Mouse (Mus musculus) embryonic facial prominence, embryonic 15.5 days (tissue): ENCODE measurements at regions not wholly inside any gene's neighbourhood (a gene's known extent, or its start where the extent isn't known, plus 50 kb on each side); places are given as distances from the start of the nearest gene placed in this dataset.

Source experiments
- ATAC-seq: fragments of 200-750 bp; cut with Nextera tagmentation; 2 replicates; pipeline ENCODE4 v1.8.0; 2017; ENCODE audit warnings: low read depth, moderate TSS enrichment; ENCODE audit not compliant: insufficient number of reproducible peaks, low FRiP score, low TSS enrichment
- H3K27ac ChIP-seq: fragments of 300-500 bp; sonication (generic); replicated peaks from 2 replicates; pipeline ENCODE4 v1.5.1; 2015; ENCODE audit warnings: mild to moderate bottlenecking, inconsistent platforms
- H3K27me3 ChIP-seq: fragments of 300-500 bp; sonication (generic); 2 replicates; pipeline ENCODE4 v1.6.1; 2015; ENCODE audit warnings: inconsistent platforms
- H3K36me3 ChIP-seq: fragments of 300-500 bp; sonication (generic); 2 replicates; pipeline ENCODE4 v1.6.1; 2015; ENCODE audit warnings: mild to moderate bottlenecking, inconsistent platforms
- H3K4me1 ChIP-seq: fragments of 300-500 bp; sonication (generic); 2 replicates; pipeline ENCODE4 v1.6.1; 2015; ENCODE audit warnings: inconsistent platforms
- H3K4me2 ChIP-seq: fragments of 300-500 bp; sonication (generic); replicated peaks from 2 replicates; pipeline ENCODE4 v1.6.1; 2015; ENCODE audit warnings: mild to moderate bottlenecking, inconsistent platforms
- H3K4me3 ChIP-seq: fragments of 300-500 bp; sonication (generic); replicated peaks from 2 replicates; pipeline ENCODE4 v1.5.1; 2015; ENCODE audit warnings: mild to moderate bottlenecking, inconsistent platforms
- H3K9ac ChIP-seq: fragments of 300-500 bp; sonication (generic); 2 replicates; pipeline ENCODE4 v1.6.1; 2015; ENCODE audit warnings: inconsistent platforms
- H3K9me3 ChIP-seq: fragments of 300-500 bp; sonication (generic); replicated peaks from 2 replicates; pipeline ENCODE4 v1.6.1; 2016; ENCODE audit warnings: inconsistent platforms
- WGBS: fragments of 180-500 bp; shearing (Covaris S2); methylation state at CpG from one replicate; pipeline ENCODE4 v1.1.7; 2015; 5-methylcytosine and 5-hydroxymethylcytosine counted together

DNA sequence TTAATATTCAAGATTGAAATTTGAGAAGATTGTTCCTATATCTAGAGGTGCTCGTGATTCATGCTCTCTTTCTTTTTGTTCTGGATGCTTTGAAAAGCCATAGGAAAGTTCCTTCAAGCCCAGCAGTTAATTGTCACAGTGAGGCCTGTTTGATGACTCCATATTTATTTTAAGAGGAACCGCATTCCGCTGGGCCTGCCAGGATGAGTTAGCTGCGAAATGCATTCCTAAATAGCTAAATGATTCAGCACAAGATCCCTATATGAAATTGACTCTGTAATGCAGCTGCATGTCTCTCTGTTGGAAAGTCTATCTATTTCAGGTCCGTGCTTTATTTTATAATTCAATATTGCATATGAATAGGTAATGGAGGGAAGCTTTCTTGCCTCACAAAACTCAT, 511.9 kb upstream of the Adgra3 start:
- Histone ChIP-seq H3K4me2 (no peak overlapping the region), H3K27me3 (no peaks in the 10 kb centered on the region), H3K36me3 (no peaks in the 10 kb centered on the region), H3K27ac (no peak overlapping the region), H3K4me3 (no peak overlapping the region), H3K9ac (no peak overlapping the region), H3K9me3 (no peaks in the 10 kb centered on the region), H3K4me1 (no peaks in the 10 kb centered on the region)
- no peak for ATAC-seq
- 71% methylated on average over 5 of the region's 5 CpGs for WGBS

DNA sequence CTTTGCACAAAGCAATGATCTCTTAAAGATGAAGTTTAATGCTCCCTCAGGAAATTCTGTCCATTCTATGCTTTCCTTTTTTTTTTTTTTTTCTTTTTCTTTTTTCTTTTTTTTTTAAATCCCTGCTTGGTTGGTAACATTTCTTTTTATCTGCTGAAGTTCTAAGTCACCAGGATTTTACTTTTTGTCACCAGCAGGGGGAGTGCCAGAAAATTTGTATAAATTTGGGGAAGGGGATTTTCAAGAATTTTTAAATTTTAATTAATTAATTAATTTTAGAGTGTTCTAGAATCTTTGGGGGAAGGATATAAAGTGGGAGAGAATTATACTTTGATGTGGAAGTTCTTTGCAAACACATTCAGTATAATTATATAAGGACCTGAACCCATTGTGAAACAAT, 492.3 kb upstream of the Adgra3 start:
- Histone ChIP-seq H3K27ac (no peak overlapping the region), H3K9me3 (no peaks in the 10 kb centered on the region), H3K4me3 (no peak overlapping the region), H3K27me3 (no peaks in the 10 kb centered on the region), H3K4me2 (no peak overlapping the region), H3K4me1 (no peaks in the 10 kb centered on the region), H3K36me3 (no peaks in the 10 kb centered on the region), H3K9ac (no peak overlapping the region)
- ATAC-seq: no peak

GRCm38 (mm10) chr5:50512539-50512938, 453.7 kb upstream of the Adgra3 start:
- Histone ChIP-seq H3K4me3 (no peak overlapping the region), H3K9me3 (no peaks in the 10 kb centered on the region)
- ATAC-seq: no peak

DNA sequence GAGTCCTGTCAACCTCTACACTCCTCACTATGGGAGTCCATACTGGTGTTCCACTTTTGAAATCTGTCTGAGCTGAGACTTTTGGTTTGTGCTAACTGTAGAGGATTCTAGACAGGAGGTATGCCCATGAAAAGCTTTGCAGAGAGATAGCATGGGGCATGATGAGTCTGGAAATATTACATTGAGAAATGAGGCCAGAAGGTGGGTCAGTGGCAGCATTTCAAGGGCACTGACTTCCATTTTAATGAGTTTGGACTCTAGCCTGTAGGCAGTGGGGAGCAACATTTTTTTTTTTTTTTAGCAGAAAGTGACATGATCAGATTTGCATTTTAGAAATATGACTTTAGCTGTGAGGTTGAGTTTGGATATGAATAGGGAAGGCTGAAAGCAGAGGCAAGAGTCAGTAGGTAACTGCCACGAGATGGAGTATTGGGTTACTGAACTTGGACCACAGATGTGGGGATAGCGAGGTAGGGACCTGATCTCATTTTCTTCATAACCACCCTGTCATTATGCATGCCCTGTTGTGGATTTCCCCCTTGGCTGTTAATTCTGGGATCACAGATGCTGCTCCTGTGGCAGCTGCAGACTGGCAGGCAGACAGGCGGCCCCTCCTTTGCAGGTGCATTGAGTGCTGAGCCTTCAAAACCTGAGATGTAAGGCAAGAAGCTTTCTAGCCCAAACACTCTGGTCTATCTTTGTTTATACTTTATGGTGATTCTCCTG, 451.1 kb upstream of the Adgra3 start:
- Histone ChIP-seq H3K4me1 (no peaks in the 10 kb centered on the region), H3K27me3 (no peaks in the 10 kb centered on the region), H3K4me2 (no peak overlapping the region), H3K4me3 (no peak overlapping the region), H3K27ac (no peak overlapping the region), H3K9ac (no peak overlapping the region), H3K36me3 (no peaks in the 10 kb centered on the region), H3K9me3 (no peaks in the 10 kb centered on the region)
- WGBS: 59% methylated on average over 3 of the region's 3 CpGs
- no peak for ATAC-seq

More at GRCm38 (mm10) chr5:50512539-50512938, 453.7 kb upstream of the Adgra3 start:
- H3K36me3 ChIP-seq: no peaks in the 10 kb centered on the region
- WGBS: 79% methylated on average over 2 of the region's 2 CpGs
- H3K27ac ChIP-seq: no peak overlapping the region
- no peaks in the 10 kb centered on the region for H3K27me3 ChIP-seq
- H3K9ac ChIP-seq: no peak overlapping the region
- no peak overlapping the region for H3K4me2 ChIP-seq
- no peaks in the 10 kb centered on the region for H3K4me1 ChIP-seq

DNA sequence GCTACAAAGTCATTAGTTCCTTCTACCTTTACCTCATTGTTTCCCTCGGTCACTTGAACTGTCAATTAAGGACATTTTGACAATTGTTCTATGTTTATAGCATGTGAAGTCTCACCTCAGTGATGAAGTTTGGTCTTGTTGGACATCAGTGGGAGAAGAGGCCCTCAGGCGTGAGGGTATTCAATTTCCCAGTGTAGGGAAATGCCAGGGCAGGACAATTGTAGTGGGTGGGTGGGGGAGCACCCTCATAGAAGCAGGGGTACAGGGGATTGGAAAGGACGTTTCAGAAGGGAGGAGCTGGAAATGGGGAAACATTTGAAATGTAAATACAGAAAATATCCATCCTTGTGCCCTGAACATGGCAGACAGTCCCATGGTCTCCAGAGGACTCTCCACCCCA, 431.4 kb upstream of the Adgra3 start:
- no peak overlapping the region for H3K9ac ChIP-seq
- no peak overlapping the region for H3K4me2 ChIP-seq
- no peaks in the 10 kb centered on the region for H3K36me3 ChIP-seq
- H3K27me3 ChIP-seq: no peaks in the 10 kb centered on the region
- 58% methylated on average over 3 of the region's 3 CpGs for WGBS
- no peak overlapping the region for H3K4me3 ChIP-seq
- no peaks in the 10 kb centered on the region for H3K9me3 ChIP-seq
- no peaks in the 10 kb centered on the region for H3K4me1 ChIP-seq
- no peak overlapping the region for H3K27ac ChIP-seq
- ATAC-seq: no peak

DNA sequence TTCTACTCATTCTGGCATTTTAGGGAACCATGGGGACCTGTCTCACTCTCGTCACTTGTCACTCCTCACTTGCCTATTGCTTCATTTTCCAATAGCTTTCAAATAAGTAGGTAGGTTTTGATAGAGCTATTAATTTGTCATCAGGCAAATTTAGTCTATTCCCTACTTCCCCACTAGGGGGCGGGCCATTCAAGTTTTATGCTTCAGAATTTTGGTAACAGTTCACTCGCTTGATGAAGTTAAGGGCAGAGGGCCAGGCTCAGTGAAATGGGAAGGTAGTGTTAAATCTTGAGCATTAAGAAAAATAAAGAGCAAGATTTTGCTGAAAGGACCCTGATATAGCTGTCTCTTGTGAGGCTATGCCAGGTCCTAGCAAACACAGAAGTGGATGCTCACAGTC, 418.2 kb upstream of the Adgra3 start:
- Histone ChIP-seq H3K4me1 (no peaks in the 10 kb centered on the region), H3K36me3 (no peaks in the 10 kb centered on the region), H3K4me3 (no peak overlapping the region), H3K27me3 (no peaks in the 10 kb centered on the region), H3K27ac (no peak overlapping the region), H3K9ac (no peak overlapping the region), H3K9me3 (no peaks in the 10 kb centered on the region), H3K4me2 (no peak overlapping the region)
- WGBS: 7% methylated on average over 3 of the region's 3 CpGs
- no peak for ATAC-seq

DNA sequence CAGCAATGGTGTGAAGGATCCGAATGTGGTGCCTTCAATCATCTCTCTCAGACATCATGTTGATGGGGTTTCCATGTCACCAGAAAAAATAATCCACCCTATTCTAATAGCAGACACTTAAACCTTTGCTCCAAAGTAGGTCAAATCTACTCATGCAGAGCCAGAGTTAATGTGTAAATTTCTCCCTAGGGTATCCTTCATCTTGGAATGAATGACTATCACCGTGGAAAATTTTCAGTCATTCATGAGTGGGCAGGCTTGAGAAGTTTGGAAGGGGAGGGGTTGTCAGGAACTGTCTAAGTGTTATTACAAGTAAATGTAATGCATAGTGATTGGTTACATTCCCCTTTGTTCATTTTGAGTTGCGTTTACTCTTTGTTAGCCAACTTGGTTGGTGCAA, 402.7 kb upstream of the Adgra3 start:
- WGBS: 75% methylated on average over 3 of the region's 3 CpGs
- no peak overlapping the region for H3K9ac ChIP-seq
- no peaks in the 10 kb centered on the region for H3K9me3 ChIP-seq
- ATAC-seq: no peak
- no peak overlapping the region for H3K4me2 ChIP-seq
- no peaks in the 10 kb centered on the region for H3K4me1 ChIP-seq
- H3K4me3 ChIP-seq: no peak overlapping the region
- no peaks in the 10 kb centered on the region for H3K36me3 ChIP-seq
- H3K27me3 ChIP-seq: no peaks in the 10 kb centered on the region
- H3K27ac ChIP-seq: no peak overlapping the region

DNA sequence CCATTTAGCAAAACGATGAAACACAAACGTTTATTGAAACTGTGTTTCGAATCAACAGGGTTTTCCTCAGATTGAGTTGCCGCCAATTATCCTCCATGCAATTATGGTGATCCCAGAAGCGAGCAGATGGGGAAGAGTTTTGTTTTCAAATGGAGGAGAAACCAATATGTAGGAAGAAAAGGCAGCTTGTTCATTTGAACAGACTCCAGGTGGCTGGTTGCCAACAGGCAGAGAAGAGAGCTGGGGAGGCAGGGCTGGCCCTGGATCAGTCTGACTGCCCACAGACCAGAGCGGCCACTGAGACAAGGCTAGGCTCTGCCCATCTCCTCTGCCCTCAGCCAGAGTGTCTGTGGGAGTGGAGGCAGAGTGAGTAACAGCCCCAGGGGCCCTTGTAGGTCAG, 398.8 kb upstream of the Adgra3 start:
- ATAC-seq: peak; percentile 51; the same call in 1 of the 2 replicates
- Histone ChIP-seq H3K4me2 (no peak overlapping the region), H3K36me3 (no peaks in the 10 kb centered on the region), H3K27ac (no peak overlapping the region), H3K4me1 (no peaks in the 10 kb centered on the region), H3K4me3 (no peak overlapping the region), H3K27me3 (no peaks in the 10 kb centered on the region), H3K9me3 (no peaks in the 10 kb centered on the region), H3K9ac (no peak overlapping the region)
- WGBS: 52% methylated on average over 6 of the region's 6 CpGs

DNA sequence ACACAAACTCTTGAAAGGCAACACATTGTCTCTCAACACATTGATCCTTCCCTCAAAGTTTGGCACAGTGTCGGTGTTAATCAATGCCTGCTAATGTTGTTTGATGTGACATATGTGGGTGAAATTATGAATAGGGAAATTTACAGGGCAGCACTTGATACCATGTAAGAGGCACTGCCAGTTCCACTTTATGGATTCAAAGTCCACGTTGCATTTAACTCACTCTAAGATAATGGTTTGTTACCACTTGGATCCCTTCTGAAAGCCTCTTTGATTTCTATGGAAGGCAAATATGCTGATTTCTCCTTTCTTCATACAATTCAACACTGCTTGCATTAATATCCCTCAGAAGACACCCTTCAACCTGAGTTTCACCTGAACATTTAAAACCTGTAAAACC, 395.6 kb upstream of the Adgra3 start:
- Histone ChIP-seq H3K9ac (no peak overlapping the region), H3K9me3 (no peaks in the 10 kb centered on the region)
- 74% methylated on average over 2 of the region's 2 CpGs for WGBS

DNA sequence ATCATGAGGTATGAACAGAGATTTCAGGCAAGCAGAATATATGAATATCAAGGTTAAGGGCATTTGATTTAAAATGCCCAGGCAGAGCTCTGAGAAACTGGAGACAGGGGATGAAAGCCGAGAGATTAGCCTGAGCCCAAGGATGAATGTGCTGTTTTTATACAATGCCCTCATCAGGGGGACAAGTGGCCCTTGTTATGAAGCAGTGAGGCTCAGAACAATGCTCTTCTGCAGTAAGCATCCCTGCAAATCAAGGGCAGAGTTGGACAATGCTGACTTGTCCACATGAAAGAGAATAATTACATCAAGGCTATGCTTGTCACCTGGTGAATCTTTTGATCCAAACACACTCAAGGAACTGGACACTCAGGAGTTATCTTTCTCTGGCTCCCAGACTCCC, 348.1 kb upstream of the Adgra3 start:
- H3K4me2 ChIP-seq: no peak overlapping the region
- 38% methylated on average over 1 of the region's 1 CpGs for WGBS
- H3K36me3 ChIP-seq: no peaks in the 10 kb centered on the region
- no peaks in the 10 kb centered on the region for H3K27me3 ChIP-seq
- no peak overlapping the region for H3K4me3 ChIP-seq
- H3K9me3 ChIP-seq: no peaks in the 10 kb centered on the region
- H3K9ac ChIP-seq: no peak overlapping the region
- no peaks in the 10 kb centered on the region for H3K4me1 ChIP-seq
- no peak overlapping the region for H3K27ac ChIP-seq
- no peak for ATAC-seq

More for the DNA sequence above, 395.6 kb upstream of the Adgra3 start:
- no peak for ATAC-seq
- Histone ChIP-seq H3K27ac (no peak overlapping the region), H3K27me3 (no peaks in the 10 kb centered on the region), H3K4me2 (no peak overlapping the region), H3K4me1 (no peaks in the 10 kb centered on the region), H3K4me3 (no peak overlapping the region), H3K36me3 (no peaks in the 10 kb centered on the region)

DNA sequence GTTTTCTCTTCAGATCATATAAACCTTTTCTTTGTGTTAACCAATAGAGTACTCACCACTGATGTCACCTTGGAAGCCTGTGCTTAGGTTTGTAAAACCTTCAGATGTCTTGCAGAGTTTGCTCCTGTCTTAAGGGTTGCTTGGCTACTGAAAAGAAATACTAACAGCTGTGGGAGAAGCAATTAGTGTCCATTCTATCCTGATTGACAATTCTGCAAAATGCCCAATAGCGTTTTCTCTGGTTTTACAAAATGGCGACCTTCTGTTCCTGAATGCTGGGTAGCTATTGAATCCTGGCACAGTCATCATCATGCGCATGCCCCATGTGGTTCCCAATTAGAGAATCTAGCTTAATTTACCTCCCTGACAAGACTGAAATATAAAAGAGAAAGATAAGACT, 347.7 kb upstream of the Adgra3 start:
- Histone ChIP-seq H3K9ac (no peak overlapping the region), H3K4me1 (no peaks in the 10 kb centered on the region), H3K4me2 (no peak overlapping the region), H3K27ac (no peak overlapping the region), H3K27me3 (no peaks in the 10 kb centered on the region), H3K36me3 (no peaks in the 10 kb centered on the region), H3K4me3 (no peak overlapping the region), H3K9me3 (no peaks in the 10 kb centered on the region)
- no peak for ATAC-seq
- 79% methylated on average over 3 of the region's 3 CpGs for WGBS
